Mouse (Mus musculus) lung, adult 2 months (tissue): ENCODE measurements around the gene Pin1.

ENCODE experiments used
- CTCF ChIP-seq: fragments of 200-500 bp; IDR thresholded peaks from 2 replicates; pipeline ENCODE4 v1.5.1; 2011; ENCODE audit warnings: mild to moderate bottlenecking, low read length, control low read depth; ENCODE audit not compliant: insufficient read depth
- POLR2A ChIP-seq: fragments of 200-500 bp; IDR thresholded peaks from 2 replicates; pipeline ENCODE4 v1.6.1; 2011; ENCODE audit warnings: low read depth, mild to moderate bottlenecking, control low read depth, low read length, borderline replicate concordance; ENCODE audit errors: extremely low read depth

GRCm38 (mm10) chr9:20668065-20668464, 16.2 kb downstream of the Pin1 start:
- TF ChIP-seq CTCF (no peak), POLR2A (no peak)
